Comparison of ENCODE assay signal across 8 mouse cellular contexts in genomic region chr19:43396327-43396726, GRCm38 (mm10). TPM values are rescaled to one million over a fixed set of nuclear protein-coding genes. Genes with fewer than 3 reads are reported as not detected.
DNase-seq lines count a peak whose midpoint lies in the region; ATAC-seq and TF ChIP-seq lines count a peak whose summit lies in the region.

No protein-coding gene starts in this region.

- 3% methylated on average over 4 of the region's 4 CpGs for WGBS in kidney, embryonic 14.5 days

- ATAC-seq in kidney, embryonic 14.5 days (ENCODE audit: low FRiP score, low TSS enrichment): no peak

- no peak overlapping the region for H3K4me3 ChIP-seq in kidney, embryonic 14.5 days (ENCODE audit: low read length)
- no peak overlapping the region for H3K4me3 ChIP-seq in left cerebral cortex, adult 2 months

- DNase-seq in kidney, adult 18-20 months: peak; percentile 7
- DNase-seq in ES-CJ7 (ENCODE audit: low read depth, low spot score): peak; percentile 64
- DNase-seq in brain, adult 2 months (ENCODE audit: low read depth, low spot score): peak; percentile 77
- peak; percentile 71 for DNase-seq in forelimb bud, embryonic 11.5 days (ENCODE audit: low read depth, low spot score)
- peak; percentile 26 to 29 for DNase-seq in left cerebral cortex, adult 2 months (ENCODE audit: extremely low spot score in 1 of 2, low spot score in 2 of 2)
- DNase-seq in naive thymus-derived CD4-positive, alpha-beta T cell, adult 2 months (ENCODE audit: low read depth): peak; percentile 53
- DNase-seq in ovary, adult 18-20 months (ENCODE audit: low spot score): no peak

- intact Hi-C loops in left cerebral cortex, adult 2 months (cut with DNase I): loop anchor here (1.0 to 10.0 kb wide), 2 partner anchors 601 to 1082 kb away; no protein-coding TSS in a partner anchor

- peak; percentile 71 for TF ChIP-seq CTCF in left cerebral cortex, adult 2 months (IDR thresholded peaks at IDR 0.05)

- H3K4me2 ChIP-seq in kidney, embryonic 14.5 days (replicated peaks; ENCODE audit: low read depth, low read length): no peak overlapping the region

- no peak overlapping the region for H3K9ac ChIP-seq in kidney, embryonic 14.5 days (ENCODE audit: low read depth, low read length)

- H3K4me1 ChIP-seq in kidney, embryonic 14.5 days (ENCODE audit: control insufficient read depth, insufficient read depth, low read length): no peaks in the 10 kb centered on the region

- no peak overlapping the region for H3K27ac ChIP-seq in kidney, embryonic 14.5 days (ENCODE audit: low read depth, low read length)
- no peak overlapping the region for H3K27ac ChIP-seq in left cerebral cortex, adult 2 months

- H3K36me3 ChIP-seq in kidney, embryonic 14.5 days (ENCODE audit: control insufficient read depth, insufficient read depth, low read length): no peaks in the 10 kb centered on the region

- H3K27me3 ChIP-seq in kidney, embryonic 14.5 days (ENCODE audit: control insufficient read depth, insufficient read depth, low read length): peaks cover 9% of the 10 kb centered on the region; the same call in 1 of the 2 replicates

- no peaks in the 10 kb centered on the region for H3K9me3 ChIP-seq in kidney, embryonic 14.5 days (ENCODE audit: control insufficient read depth, low read length)

RNA-seq across cellular contexts. Expression of gene Hpse2, which starts 8.2 kb away (rescaled TPM):
- 0.24 and 0.58 TPM in 2 replicates for polyA plus RNA-seq in kidney, embryonic 14.5 days (2014; fragmentation: Nextera tagmentation; extraction: Ambion mirVana)
- under 1 TPM in 1 of 2 experiments, not detected in 1; 0.09 TPM for total RNA-seq in left cerebral cortex, adult 2 months (2021)

RNA-seq across cellular contexts. Expression of gene Cnnm1, which starts 43.9 kb away (rescaled TPM):
- 0.13 TPM in 1 of 2 replicates, not detected in the other for polyA plus RNA-seq in kidney, embryonic 14.5 days (2014; fragmentation: Nextera tagmentation; extraction: Ambion mirVana)
- 100 to 1,000 TPM; 114 to 116 TPM for total RNA-seq in left cerebral cortex, adult 2 months (2021)
